ENCODE assay signal across 20 mouse cellular contexts in genomic region chr16:4412298-4412697, GRCm38 (mm10). TPM values are rescaled to one million over a fixed set of nuclear protein-coding genes. Genes with fewer than 3 reads are reported as not detected.
DNase-seq lines count a peak whose midpoint lies in the region; ATAC-seq and TF ChIP-seq lines count a peak whose summit lies in the region.
"Had no signal": no experiment of that assay in that cellular context is flagged by ENCODE, and none has a peak within 500 bp of the region (broad histone marks: within the 10 kb centered on the region; RNA-seq: fewer than 3 reads in every experiment).

No protein-coding gene starts in this region.

- no peaks in the 10 kb centered on the region for H3K27me3 ChIP-seq in cerebellum, adult 2 months (ENCODE audit: control insufficient read depth, insufficient read depth, low read length)
- H3K27me3 ChIP-seq in liver, embryonic 11.5 days (replicated peaks; ENCODE audit: control insufficient read depth, insufficient read depth, low read length), result no peaks in the 10 kb centered on the region; the same call in 1 of the 2 replicates
- H3K27me3 ChIP-seq in MEL (ENCODE audit: control insufficient read depth in 1 of 2, insufficient read depth in 2 of 2, low read length in 2 of 2), result no peaks in the 10 kb centered on the region
- H3K27me3 ChIP-seq in hindbrain, embryonic 13.5 days, result no peaks in the 10 kb centered on the region; the same call in 1 of the 2 replicates
- H3K27me3 ChIP-seq in kidney, embryonic 16.5 days (ENCODE audit: insufficient read depth, low read length), result no peaks in the 10 kb centered on the region
- H3K27me3 ChIP-seq: embryonic facial prominence, embryonic 15.5 days; hindbrain, embryonic 15.5 days had no signal

- peak overlapping the region; percentile 12; the same call in 1 of the 2 replicates for H3K4me2 ChIP-seq in liver, embryonic 11.5 days
- no peak overlapping the region for H3K4me2 ChIP-seq in hindbrain, embryonic 13.5 days
- no peak overlapping the region for H3K4me2 ChIP-seq in kidney, embryonic 16.5 days (replicated peaks; ENCODE audit: low read depth, low read length)
- H3K4me2 ChIP-seq: embryonic facial prominence, embryonic 15.5 days; heart, embryonic 12.5 days; hindbrain, embryonic 15.5 days had no signal

- ATAC-seq in liver, embryonic 11.5 days (replicated peaks; ENCODE audit: low FRiP score), result no peak
- no peak for ATAC-seq in hindbrain, embryonic 13.5 days (ENCODE audit: low FRiP score)
- no peak for ATAC-seq in kidney, embryonic 16.5 days (ENCODE audit: low FRiP score, low TSS enrichment)
- ATAC-seq: forebrain, embryonic 14.5 days had no signal

- TF ChIP-seq RAD21 in MEL (IDR thresholded peaks at IDR 0.05; ENCODE audit: low read depth, low read length), result no peak

- peaks cover 38% of the 10 kb centered on the region for H3K4me1 ChIP-seq in cerebellum, adult 2 months (ENCODE audit: control insufficient read depth, insufficient read depth, low read length)
- H3K4me1 ChIP-seq in liver, embryonic 11.5 days (replicated peaks; ENCODE audit: control insufficient read depth, insufficient read depth, low read length), result peaks cover 34% of the 10 kb centered on the region
- H3K4me1 ChIP-seq in MEL (ENCODE audit: control insufficient read depth in 1 of 2, insufficient read depth in 2 of 2, low read length in 2 of 2), result peaks cover 34 to 40% of the 10 kb centered on the region in 2 experiments
- H3K4me1 ChIP-seq in hindbrain, embryonic 13.5 days (replicated peaks), result peaks cover 47% of the 10 kb centered on the region
- 0 out of 2 replicates have a peak, but pooled peaks cover 4% of the 10 kb centered on the region for H3K4me1 ChIP-seq in kidney, embryonic 16.5 days (ENCODE audit: insufficient read depth, low read length)

- TF ChIP-seq CTCF in cerebellum, adult 2 months (IDR thresholded peaks at IDR 0.05; ENCODE audit: borderline replicate concordance, insufficient read depth, low read depth, low read length), result no peak
- no peak for TF ChIP-seq CTCF in MEL (IDR thresholded peaks at IDR 0.05 in 2 of 3, conservative IDR thresholded peaks at IDR 0.05 in 1 of 3; ENCODE audit: control insufficient read depth in 1 of 3, insufficient read depth in 1 of 3, low read depth in 2 of 3, low read length in 3 of 3, poor library complexity in 1 of 3, severe bottlenecking in 1 of 3)

- peaks cover 27% of the 10 kb centered on the region for H3K79me2 ChIP-seq in MEL (ENCODE audit: control insufficient read depth, insufficient read depth, low read length, poor library complexity)

- no peak overlapping the region for H3K4me3 ChIP-seq in cerebellum, adult 2 months (replicated peaks; ENCODE audit: insufficient read depth, low read depth, low read length)
- H3K4me3 ChIP-seq in liver, embryonic 11.5 days (ENCODE audit: low read depth, low read length), result no peak overlapping the region
- H3K4me3 ChIP-seq in MEL (ENCODE audit: control insufficient read depth in 1 of 2, insufficient read depth in 1 of 2, low read depth in 2 of 2, low read length in 2 of 2), result no peak overlapping the region
- no peak overlapping the region for H3K4me3 ChIP-seq in hindbrain, embryonic 13.5 days
- no peak overlapping the region for H3K4me3 ChIP-seq in kidney, embryonic 16.5 days (ENCODE audit: low read length)
- H3K4me3 ChIP-seq: embryonic facial prominence, embryonic 15.5 days; erythroblast, embryonic 14.5 days; forebrain, embryonic 10.5 days; heart, adult 2 months; heart, embryonic 12.5 days; hindbrain, embryonic 10.5 days; hindbrain, embryonic 15.5 days had no signal

- no peak for TF ChIP-seq EP300 in MEL (IDR thresholded peaks at IDR 0.05; ENCODE audit: low read depth in 1 of 2, low read length in 2 of 2)

- 82% methylated on average over 4 of the region's 4 CpGs for WGBS in cerebellum, adult 2 months
- WGBS in liver, embryonic 11.5 days, result 89% methylated on average over 4 of the region's 4 CpGs
- WGBS in hindbrain, embryonic 13.5 days, result 89% methylated on average over 4 of the region's 4 CpGs
- whole genome bisulfite sequencing in kidney, embryonic 16.5 days, result 87% methylated on average over 4 of the region's 4 CpGs

- H3K27ac ChIP-seq in cerebellum, adult 2 months (ENCODE audit: insufficient read depth, low read length), result no peak overlapping the region
- H3K27ac ChIP-seq in liver, embryonic 11.5 days (ENCODE audit: low read depth, low read length), result no peak overlapping the region
- peak overlapping the region; percentile 96 for H3K27ac ChIP-seq in MEL (ENCODE audit: control insufficient read depth, low read depth, low read length)
- H3K27ac ChIP-seq in hindbrain, embryonic 13.5 days, result no peak overlapping the region
- H3K27ac ChIP-seq in kidney, embryonic 16.5 days (ENCODE audit: low read length), result no peak overlapping the region
- H3K27ac ChIP-seq: embryonic facial prominence, embryonic 15.5 days; forebrain, embryonic 10.5 days; heart, adult 2 months; hindbrain, embryonic 10.5 days; hindbrain, embryonic 15.5 days had no signal

- H3K9ac ChIP-seq in liver, embryonic 11.5 days (ENCODE audit: low read depth, low read length), result no peak overlapping the region
- H3K9ac ChIP-seq in MEL (ENCODE audit: control insufficient read depth, low read depth, low read length, poor library complexity, severe bottlenecking), result peak overlapping the region; percentile 75; the same call in 1 of the 2 replicates
- H3K9ac ChIP-seq in hindbrain, embryonic 13.5 days, result no peak overlapping the region
- H3K9ac ChIP-seq in kidney, embryonic 16.5 days (replicated peaks; ENCODE audit: low read length), result no peak overlapping the region
- H3K9ac ChIP-seq: embryonic facial prominence, embryonic 15.5 days; heart, embryonic 12.5 days; hindbrain, embryonic 15.5 days had no signal

- H3K9me3 ChIP-seq in liver, embryonic 11.5 days (ENCODE audit: control insufficient read depth, low read length), result no peaks in the 10 kb centered on the region
- no peaks in the 10 kb centered on the region for H3K9me3 ChIP-seq in MEL (replicated peaks; ENCODE audit: insufficient read depth, low read length)
- no peaks in the 10 kb centered on the region for H3K9me3 ChIP-seq in hindbrain, embryonic 13.5 days
- no peaks in the 10 kb centered on the region for H3K9me3 ChIP-seq in kidney, embryonic 16.5 days (ENCODE audit: low read length)
- H3K9me3 ChIP-seq: embryonic facial prominence, embryonic 15.5 days; forebrain, embryonic 10.5 days; heart, embryonic 12.5 days; hindbrain, embryonic 10.5 days; hindbrain, embryonic 15.5 days had no signal

- H3K36me3 ChIP-seq in liver, embryonic 11.5 days (ENCODE audit: control insufficient read depth, insufficient read depth, low read length), result no peaks in the 10 kb centered on the region
- H3K36me3 ChIP-seq in MEL (ENCODE audit: control insufficient read depth in 1 of 2, insufficient read depth in 2 of 2, low read length in 2 of 2), result peaks cover 4 to 42% of the 10 kb centered on the region in 2 experiments; a peak in 3 of 4 replicates
- no peaks in the 10 kb centered on the region for H3K36me3 ChIP-seq in hindbrain, embryonic 13.5 days
- H3K36me3 ChIP-seq in kidney, embryonic 16.5 days (ENCODE audit: insufficient read depth, low read length), result no peaks in the 10 kb centered on the region
- H3K36me3 ChIP-seq: embryonic facial prominence, embryonic 15.5 days; forebrain, embryonic 10.5 days; heart, embryonic 12.5 days; hindbrain, embryonic 10.5 days; hindbrain, embryonic 15.5 days had no signal

- DNase-seq in cerebellum, adult 9-10 months, result peak; percentile 12
- no peak for DNase-seq in cerebellum, adult 2 months
- no peak for DNase-seq in liver, embryonic 11.5 days (ENCODE audit: low spot score)
- DNase-seq in liver, result no peak
- no peak for DNase-seq in MEL (ENCODE audit: low read depth, low spot score)
- DNase-seq in adrenal gland, postnatal 10 days, result peak; percentile 64
- DNase-seq: cerebellum, adult 18-20 months; cerebellum, postnatal 14 days; embryo, embryonic 11 days; heart, adult 2 months; kidney, adult 11 months had no signal

- no peak for TF ChIP-seq POLR2A in cerebellum, adult 2 months (IDR thresholded peaks at IDR 0.05; ENCODE audit: borderline replicate concordance, insufficient read depth, low read length)
- TF ChIP-seq POLR2A in MEL (IDR thresholded peaks at IDR 0.05; ENCODE audit: control insufficient read depth in 1 of 2, insufficient read depth in 1 of 2, low read depth in 1 of 2, low read length in 2 of 2, poor library complexity in 1 of 2), result no peak

TF ChIP-seq in MEL, 35 proteins besides CTCF, POLR2A, EP300 and RAD21:
- no peak for TF ChIP-seq POLR2AphosphoS2 (IDR thresholded peaks at IDR 0.05; ENCODE audit: low read length)
- no peak for TF ChIP-seq KAT2A (conservative IDR thresholded peaks at IDR 0.05; ENCODE audit: low read depth, low read length)
- TF ChIP-seq MAX (IDR thresholded peaks at IDR 0.05; ENCODE audit: low read length), result no peak
- no peak for TF ChIP-seq RCOR1 (IDR thresholded peaks at IDR 0.05; ENCODE audit: low read depth, low read length)
- no peak for TF ChIP-seq TCF12 (IDR thresholded peaks at IDR 0.05; ENCODE audit: low read depth, low read length)
- TF ChIP-seq BHLHE40 (IDR thresholded peaks at IDR 0.05; ENCODE audit: borderline replicate concordance, low read depth, low read length), result no peak

RNA-seq across cellular contexts. Expression of gene Adcy9, which starts 8.0 kb away (rescaled TPM):
- 23.7 and 25.1 TPM in 2 replicates for polyA plus RNA-seq in cerebellum, adult 2 months (2012; rRNA removed)
- 1.6 and 2.1 TPM in 2 replicates for polyA plus RNA-seq in liver, embryonic 11.5 days (2014; fragmentation: Nextera tagmentation; extraction: Ambion mirVana)
- 3.0 and 4.3 TPM in 2 replicates for total RNA-seq in MEL (2012; rRNA removed)
- polyA plus RNA-seq in MEL (2012; ENCODE audit: insufficient read depth in 1 of 2, insufficient read length in 2 of 2, low read depth in 1 of 2, low replicate concordance in 2 of 2, missing spikeins in 1 of 2), result 1 to 10 TPM in 1 of 2 experiments, not detected in 1; 3.0 TPM
- 10 to 100 TPM; 31.4 to 36.2 TPM for total RNA-seq in adrenal gland, postnatal 10 days (2021)
- 2.6 and 2.8 TPM in 2 replicates for polyA plus RNA-seq in hindbrain, embryonic 13.5 days (2015; fragmentation: Nextera tagmentation; extraction: Ambion mirVana)
- 1.0 and 1.1 TPM in 2 replicates for polyA plus RNA-seq in kidney, embryonic 16.5 days (2015; fragmentation: Nextera tagmentation; extraction: Ambion mirVana)
- polyA plus RNA-seq: erythroblast, embryonic 14.5 days had no signal

Comparison
In these comparisons a context has a peak if more than half of its experiments do, and no peak if none do; other contexts are left out.
1. DNase-seq: peak in cerebellum, adult 9-10 months (single experiment) and adrenal gland, postnatal 10 days (single experiment); none in cerebellum, adult 2 months (0 of 2), liver, embryonic 11.5 days (single experiment), liver (single experiment) and MEL (single experiment).